Mouse (Mus musculus) C2C12 (cell line): Measurements from ENCODE around the gene Taok2.

Experiments used
- CEBPB ChIP-seq: IDR thresholded peaks from one replicate; pipeline ENCODE4 v1.6.1; 2011; ENCODE audit warnings: low read depth, mild to moderate bottlenecking, control low read depth, moderate library complexity
- CTCF ChIP-seq: IDR thresholded peaks from one replicate; pipeline ENCODE4 v1.5.1; 2011; ENCODE audit not compliant: control insufficient read depth, insufficient read depth, insufficient read length
- FOSL1 ChIP-seq: IDR thresholded peaks from one replicate; pipeline ENCODE4 v1.8.0; 2011; ENCODE audit warnings: mild to moderate bottlenecking, low read length; ENCODE audit not compliant: poor library complexity, insufficient read depth, severe bottlenecking
- MAX ChIP-seq: IDR thresholded peaks from one replicate; pipeline ENCODE4 v1.6.1; 2011; ENCODE audit warnings: mild to moderate bottlenecking, control low read depth
- MYOD1 ChIP-seq: IDR thresholded peaks from one replicate; pipeline ENCODE4 v1.6.1; 2011; ENCODE audit warnings: low read depth; ENCODE audit not compliant: control insufficient read depth, insufficient read length
- MYOG ChIP-seq: IDR thresholded peaks from one replicate; pipeline ENCODE4 v1.6.1; 2011; ENCODE audit not compliant: control insufficient read depth, insufficient read length; ENCODE audit errors: extremely low read depth
- USF1 ChIP-seq: IDR thresholded peaks from one replicate; pipeline ENCODE4 v1.6.1; 2011; ENCODE audit warnings: low read depth, mild to moderate bottlenecking, control low read depth, moderate library complexity

- TF ChIP-seq CTCF (no peak), USF1 (no peak), FOSL1 (no peak), MYOG (no peak), MAX (no peak), CEBPB (no peak), MYOD1 (no peak)
Observed at GRCm38 (mm10) chr7:126823202-126823711, 61.2 kb downstream of the Taok2 start.
